Mouse (Mus musculus) lung, embryonic 14.5 days (tissue): ENCODE measurements around the gene Yjefn3. TPM values are rescaled to one million over a fixed set of nuclear protein-coding genes. Genes with fewer than 3 reads are reported as not detected.

Source experiments
- ATAC-seq: fragments of 200-750 bp; cut with Nextera tagmentation; 2 replicates; pipeline ENCODE4 v1.8.0; 2017; ENCODE audit warnings: mild to moderate bottlenecking, moderate TSS enrichment, moderate library complexity; ENCODE audit not compliant: insufficient read depth
- DNase-seq: peaks from one replicate; pipeline ENCODE4 v3.0.0-alpha.2; 2015
- H3K27ac ChIP-seq: fragments of 300-500 bp; sonication (generic); 2 replicates; pipeline ENCODE4 v1.5.1; 2014; ENCODE audit warnings: low read depth, mild to moderate bottlenecking, moderate library complexity
- H3K27me3 ChIP-seq: fragments of 300-500 bp; sonication (generic); 2 replicates; pipeline ENCODE4 v1.6.1; 2014; ENCODE audit warnings: low read length, control low read depth; ENCODE audit not compliant: insufficient read depth
- H3K36me3 ChIP-seq: fragments of 300-500 bp; sonication (generic); 2 replicates; pipeline ENCODE4 v1.6.1; 2014; ENCODE audit warnings: control low read depth; ENCODE audit not compliant: insufficient read depth
- H3K4me1 ChIP-seq: fragments of 300-500 bp; sonication (generic); 2 replicates; pipeline ENCODE4 v1.6.1; 2014; ENCODE audit warnings: antibody characterized with exemption, control low read depth; ENCODE audit not compliant: insufficient read depth
- H3K4me2 ChIP-seq: fragments of 300-500 bp; sonication (generic); 2 replicates; pipeline ENCODE4 v1.6.1; 2014; ENCODE audit warnings: mild to moderate bottlenecking
- H3K4me3 ChIP-seq: fragments of 300-500 bp; sonication (generic); 2 replicates; pipeline ENCODE4 v1.5.1; 2014; ENCODE audit warnings: low read depth, low read length
- H3K9ac ChIP-seq: fragments of 300-500 bp; sonication (generic); 2 replicates; pipeline ENCODE4 v1.6.1; 2014
- H3K9me3 ChIP-seq: fragments of 300-500 bp; sonication (generic); 2 replicates; pipeline ENCODE4 v1.6.1; 2016; ENCODE audit warnings: low read depth, low read length, control low read depth
- CTCF ChIP-seq: IDR thresholded peaks from 2 replicates; pipeline ENCODE4 v1.5.1; 2016; ENCODE audit warnings: antibody characterized with exemption, low read depth
- WGBS: fragments of 180-500 bp; shearing (Covaris S2); extraction: QIAGEN DNeasy Blood & Tissue Kit; methylation state at CpG from one replicate; pipeline ENCODE4 v1.1.7; 2014; 5-methylcytosine and 5-hydroxymethylcytosine counted together
- polyA plus RNA-seq: library from polyadenylated mRNA; unstranded; fragments of >200 nt; fragmentation: Nextera tagmentation; extraction: Ambion mirVana; gene quantifications from 2 replicates; pipeline ENCODE4 v1.2.1, GENCODE M21; 2014

Gene Yjefn3
- polyA plus RNA-seq, 1 experiment from 2014 or later: 4.3 TPM

DNA sequence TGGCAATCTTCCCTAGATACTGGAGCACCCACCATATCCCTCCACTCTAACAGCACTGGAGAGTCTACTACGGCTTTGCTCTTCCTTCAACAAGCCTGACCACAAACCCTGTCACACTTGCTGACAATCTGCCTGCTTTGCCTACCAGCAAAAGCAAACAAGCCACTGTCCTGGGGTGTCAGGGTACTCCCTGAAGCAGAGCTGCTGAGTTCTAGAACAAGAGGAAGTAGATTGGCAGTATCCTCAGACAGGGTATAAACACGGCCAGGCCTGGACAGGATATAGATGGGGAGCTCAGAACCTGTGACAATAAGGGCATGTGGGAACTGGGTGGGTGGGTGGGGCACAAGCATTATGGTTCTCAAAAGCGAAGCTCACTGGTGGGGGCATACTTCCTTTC, 35.0 kb upstream of the Yjefn3 start:
- H3K36me3 ChIP-seq: peaks cover 24% of the 10 kb centered on the region
- H3K4me1 ChIP-seq: peaks cover 18% of the 10 kb centered on the region
- no peak for TF ChIP-seq CTCF
- H3K27ac ChIP-seq: peak overlapping the region; percentile 27; the same call in 1 of the 2 replicates
- DNase-seq (no peak), ATAC-seq (no peak)
- 74% methylated on average over 3 of the region's 3 CpGs for WGBS
- H3K4me2 ChIP-seq: no peak overlapping the region
- no peak overlapping the region for H3K9ac ChIP-seq
- H3K9me3 ChIP-seq: no peaks in the 10 kb centered on the region
- no peaks in the 10 kb centered on the region for H3K27me3 ChIP-seq
- H3K4me3 ChIP-seq: no peak overlapping the region

DNA sequence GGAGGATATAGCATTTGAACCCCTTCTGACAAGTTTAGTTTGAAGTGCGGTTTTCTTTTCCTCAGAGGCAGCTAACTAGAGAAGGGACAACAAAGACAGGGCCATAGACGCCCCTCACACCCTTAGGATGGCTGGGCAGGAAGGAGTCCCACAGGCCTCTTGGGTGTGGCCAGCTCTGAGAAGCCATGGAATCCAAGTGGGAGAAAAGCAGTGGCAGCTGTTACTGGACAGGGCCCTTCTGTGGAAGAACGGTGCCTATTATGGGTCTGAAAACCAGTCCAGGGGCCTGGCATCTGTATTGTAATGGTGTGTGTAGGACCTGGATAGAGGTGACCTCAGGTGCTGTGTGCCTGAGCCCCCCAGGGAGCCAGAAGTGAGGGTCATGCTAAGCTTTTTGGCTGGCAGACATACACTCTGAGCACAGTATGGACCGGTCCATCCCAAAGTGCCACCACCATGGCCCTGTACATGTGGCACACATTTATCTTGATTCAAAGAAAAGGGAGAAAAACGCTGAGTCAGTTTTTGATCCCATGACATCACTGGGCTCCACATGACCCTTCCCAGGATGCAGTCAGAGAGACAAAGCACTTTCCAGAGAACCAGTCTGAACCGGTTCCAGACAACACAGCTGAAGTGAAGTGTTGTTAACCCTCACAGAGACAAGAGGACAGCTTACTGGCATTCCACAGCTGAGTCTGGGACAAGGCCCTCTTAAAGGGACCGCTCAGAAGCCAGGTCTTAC, 33.7 kb upstream of the Yjefn3 start:
- Histone ChIP-seq H3K4me2 (no peak overlapping the region), H3K4me1 (peaks cover 18% of the 10 kb centered on the region), H3K27ac (peak overlapping the region; percentile 86), H3K36me3 (peaks cover 24% of the 10 kb centered on the region), H3K27me3 (no peaks in the 10 kb centered on the region), H3K9ac (peak overlapping the region; percentile 17; the same call in 1 of the 2 replicates), H3K9me3 (no peaks in the 10 kb centered on the region), H3K4me3 (no peak overlapping the region)
- peak; percentile 91 for DNase-seq
- TF ChIP-seq CTCF: no peak
- 44% methylated on average over 7 of the region's 7 CpGs for WGBS
- ATAC-seq: peak; percentile 93

DNA sequence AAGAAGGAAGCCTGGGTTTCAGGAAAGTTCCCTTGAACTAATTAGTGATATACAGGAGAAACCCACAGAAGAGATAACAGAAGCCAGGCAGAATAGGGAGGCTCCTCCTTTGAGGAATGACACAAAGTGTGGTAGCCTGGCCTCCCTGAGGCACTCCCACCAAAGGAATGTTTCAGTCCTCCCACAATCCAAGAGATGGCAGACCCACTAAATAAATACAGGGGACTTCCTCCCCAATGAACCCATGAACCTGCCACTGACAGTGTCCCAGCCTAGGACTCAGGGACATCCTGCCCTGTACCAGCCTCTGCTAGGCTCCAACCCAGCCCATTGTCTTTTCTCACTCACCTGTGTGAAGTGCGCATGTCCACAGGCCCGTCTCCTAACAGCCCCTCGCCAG, 32.9 kb upstream of the Yjefn3 start:
- ATAC-seq (no peak), DNase-seq (no peak)
- H3K9ac ChIP-seq: no peak overlapping the region
- H3K36me3 ChIP-seq: peaks cover 24% of the 10 kb centered on the region
- H3K9me3 ChIP-seq: no peaks in the 10 kb centered on the region
- H3K27ac ChIP-seq: peak overlapping the region; percentile 86; the same call in 1 of the 2 replicates
- H3K4me2 ChIP-seq: no peak overlapping the region
- no peak for TF ChIP-seq CTCF
- H3K4me3 ChIP-seq: no peak overlapping the region
- H3K4me1 ChIP-seq: peaks cover 18% of the 10 kb centered on the region
- H3K27me3 ChIP-seq: no peaks in the 10 kb centered on the region
- WGBS: 83% methylated on average over 3 of the region's 3 CpGs

DNA sequence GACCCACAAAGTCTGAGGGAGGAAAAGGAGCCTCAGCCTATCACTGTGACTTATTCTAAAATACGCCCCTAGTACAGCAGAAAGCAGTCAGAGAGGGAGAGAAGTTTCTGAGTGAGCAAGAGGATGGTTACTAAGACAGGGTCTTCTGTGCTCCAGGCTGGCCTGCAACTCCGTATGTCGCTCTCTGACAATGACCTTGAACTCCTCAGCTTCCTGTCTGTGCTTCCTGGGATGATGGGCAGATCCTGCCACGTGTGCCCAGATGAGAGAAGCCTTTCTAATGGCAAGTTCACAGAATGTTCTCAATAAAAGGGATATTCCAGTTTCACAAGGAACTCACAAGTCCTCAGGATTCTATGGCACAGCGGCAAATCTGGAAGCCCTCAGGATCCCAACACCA, 32.1 kb upstream of the Yjefn3 start:
- H3K4me3 ChIP-seq: no peak overlapping the region
- no peak for TF ChIP-seq CTCF
- no peaks in the 10 kb centered on the region for H3K9me3 ChIP-seq
- H3K36me3 ChIP-seq: peaks cover 24% of the 10 kb centered on the region
- H3K27me3 ChIP-seq: no peaks in the 10 kb centered on the region
- DNase-seq: no peak
- H3K4me1 ChIP-seq: peaks cover 15% of the 10 kb centered on the region
- 74% methylated on average over 5 of the region's 5 CpGs for WGBS
- no peak for ATAC-seq
- H3K27ac ChIP-seq: no peak overlapping the region
- no peak overlapping the region for H3K9ac ChIP-seq
- no peak overlapping the region for H3K4me2 ChIP-seq

DNA sequence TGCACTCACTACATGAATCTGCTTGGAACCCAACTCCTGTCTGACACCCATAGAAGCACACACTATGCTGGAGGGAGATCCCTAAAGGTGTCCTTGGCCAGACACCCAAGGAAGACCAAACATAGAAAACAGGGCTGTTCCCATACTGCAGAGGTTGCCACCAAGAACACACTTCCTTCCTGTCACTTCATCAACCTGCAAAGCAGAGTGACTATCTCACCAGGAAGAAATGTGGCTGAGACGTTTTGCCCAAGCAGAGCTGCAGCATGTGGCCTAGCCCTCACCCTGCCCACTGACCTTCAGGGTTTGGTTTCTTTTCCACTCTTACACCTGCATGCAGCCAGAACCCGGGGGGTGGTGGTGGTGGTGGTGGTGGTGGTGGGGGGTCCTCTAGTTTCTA, 31.3 kb upstream of the Yjefn3 start:
- Histone ChIP-seq H3K27ac (no peak overlapping the region), H3K36me3 (peaks cover 24% of the 10 kb centered on the region), H3K27me3 (no peaks in the 10 kb centered on the region), H3K4me3 (no peak overlapping the region), H3K4me1 (peaks cover 12% of the 10 kb centered on the region), H3K9me3 (no peaks in the 10 kb centered on the region), H3K4me2 (no peak overlapping the region), H3K9ac (no peak overlapping the region)
- ATAC-seq (no peak), DNase-seq (no peak)
- 66% methylated on average over 2 of the region's 2 CpGs for WGBS
- no peak for TF ChIP-seq CTCF

DNA sequence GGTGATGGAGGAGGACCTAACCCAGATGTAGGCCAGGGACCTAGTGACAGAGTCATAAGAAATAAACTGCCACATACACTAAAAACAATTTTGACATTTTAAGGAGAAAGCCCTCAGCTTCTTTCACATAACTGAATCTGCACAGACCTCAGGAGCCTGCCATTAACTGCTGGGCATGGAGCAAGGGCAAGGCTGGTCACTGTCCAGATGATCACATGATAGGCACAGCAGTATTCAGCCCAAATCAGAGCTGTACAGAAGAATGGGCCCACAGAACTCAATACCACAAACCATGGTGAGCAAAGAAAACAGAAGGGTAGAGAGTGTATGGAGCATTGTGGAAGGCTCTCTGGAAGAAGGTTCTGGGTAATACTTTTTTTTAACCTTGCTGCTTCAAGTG, 24.4 kb upstream of the Yjefn3 start:
- Histone ChIP-seq H3K36me3 (peaks cover 8% of the 10 kb centered on the region; the same call in 1 of the 2 replicates), H3K4me3 (no peak overlapping the region), H3K9ac (no peak overlapping the region), H3K4me1 (no peaks in the 10 kb centered on the region), H3K4me2 (no peak overlapping the region), H3K27me3 (no peaks in the 10 kb centered on the region), H3K27ac (no peak overlapping the region), H3K9me3 (no peaks in the 10 kb centered on the region)
- TF ChIP-seq CTCF: no peak
- ATAC-seq: no peak
- DNase-seq: no peak

DNA sequence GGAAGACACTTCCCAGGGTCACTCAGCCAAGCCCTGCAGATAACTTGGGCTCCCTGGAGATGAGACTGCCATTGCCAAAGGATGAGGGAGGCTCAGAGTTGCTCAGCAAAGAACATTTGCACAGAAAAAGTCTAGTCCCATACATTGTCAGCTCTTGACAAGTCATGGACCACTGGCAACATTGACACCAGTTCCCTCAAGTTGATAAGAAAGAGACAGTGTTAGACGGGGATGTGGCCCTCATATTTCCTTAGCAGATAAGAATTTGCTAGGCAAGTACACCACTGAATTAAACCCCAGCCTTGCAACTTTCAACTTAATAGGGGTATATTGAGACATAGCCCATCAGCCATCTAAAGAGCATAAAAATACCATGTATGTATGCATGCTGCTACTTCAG, 21.5 kb upstream of the Yjefn3 start:
- TF ChIP-seq CTCF: no peak
- DNase-seq: no peak
- Histone ChIP-seq H3K4me1 (no peaks in the 10 kb centered on the region), H3K4me2 (no peak overlapping the region), H3K27me3 (no peaks in the 10 kb centered on the region), H3K4me3 (no peak overlapping the region), H3K9me3 (no peaks in the 10 kb centered on the region), H3K9ac (no peak overlapping the region), H3K36me3 (peaks cover 8% of the 10 kb centered on the region; the same call in 1 of the 2 replicates), H3K27ac (no peak overlapping the region)
- ATAC-seq: no peak
- WGBS: 44% methylated on average over 1 of the region's 1 CpGs

DNA sequence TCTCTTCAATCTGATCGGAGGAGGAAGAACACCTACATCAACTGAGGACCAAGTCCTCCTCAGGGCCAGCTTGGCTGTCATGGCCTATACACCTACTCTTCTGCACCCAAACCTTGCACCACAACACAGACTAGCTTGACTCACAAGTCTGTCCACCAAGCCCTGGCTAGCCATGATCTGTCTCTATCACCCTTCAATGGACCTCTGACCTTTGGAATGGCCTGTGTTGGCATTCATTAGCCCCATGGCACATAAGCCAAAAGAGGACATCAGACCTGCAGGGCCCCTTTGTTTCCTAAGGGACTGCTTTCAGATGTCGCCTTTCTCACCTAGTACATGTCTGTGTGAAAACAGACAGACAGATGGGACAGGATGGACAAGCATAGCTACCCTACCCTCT, 18.6 kb upstream of the Yjefn3 start:
- no peak for ATAC-seq
- H3K9ac ChIP-seq: peak overlapping the region; percentile 1; the same call in 1 of the 2 replicates
- no peaks in the 10 kb centered on the region for H3K27me3 ChIP-seq
- WGBS: 88% methylated on average over 2 of the region's 2 CpGs
- H3K4me1 ChIP-seq: no peaks in the 10 kb centered on the region
- TF ChIP-seq CTCF: no peak
- H3K4me3 ChIP-seq: no peak overlapping the region
- no peaks in the 10 kb centered on the region for H3K9me3 ChIP-seq
- H3K4me2 ChIP-seq: no peak overlapping the region
- no peak for DNase-seq
- H3K27ac ChIP-seq: peak overlapping the region; percentile 40
- H3K36me3 ChIP-seq: peaks cover 18% of the 10 kb centered on the region
